Mouse (Mus musculus) ES-E14 (cell line): ENCODE measurements around the gene Tbc1d7.

Experiments
- CHD2 ChIP-seq: IDR thresholded peaks from 2 replicates; pipeline ENCODE4 v1.6.1; 2014; ENCODE audit warnings: mild to moderate bottlenecking, low read depth, low read length, inconsistent platforms
- HCFC1 ChIP-seq: IDR thresholded peaks from 2 replicates; pipeline ENCODE4 v1.6.1; 2012; ENCODE audit warnings: low read length, inconsistent platforms, borderline replicate concordance; ENCODE audit not compliant: insufficient read depth
- MAFK ChIP-seq: IDR thresholded peaks from 2 replicates; pipeline ENCODE4 v1.6.1; 2014; ENCODE audit warnings: mild to moderate bottlenecking, low read depth, low read length, inconsistent platforms; ENCODE audit not compliant: insufficient read depth
- ZC3H11A ChIP-seq: IDR thresholded peaks from 2 replicates; pipeline ENCODE4 v1.6.1; 2012; ENCODE audit warnings: low read depth, mild to moderate bottlenecking, inconsistent platforms, low read length, borderline replicate concordance
- ZNF384 ChIP-seq: IDR thresholded peaks from 2 replicates; pipeline ENCODE4 v1.6.1; 2012; ENCODE audit warnings: low read depth, low read length, inconsistent platforms

- no peak for TF ChIP-seq HCFC1
- no peak for TF ChIP-seq MAFK
- no peak for TF ChIP-seq CHD2
- TF ChIP-seq ZNF384: no peak
- TF ChIP-seq ZC3H11A: no peak
Measured at GRCm38 (mm10) chr13:43132859-43133258, 38.4 kb downstream of the Tbc1d7 start.
